Mouse (Mus musculus): ENCODE measurements around the gene Fbxl20. TPM values are rescaled to one million over a fixed set of nuclear protein-coding genes. Genes with fewer than 3 reads are reported as not detected.

The Fbxl20 gene
- total RNA-seq, 2 experiments from 2014 or later = 1.4 to 13.4 TPM

- ATAC-seq (replicated peaks; ENCODE audit: low FRiP score, poor library complexity, severe bottlenecking) = no peak
These were observed 97.8 kb downstream of the Fbxl20 start for GRCm38 (mm10) chr11:98052129-98052988.

- no peak for ATAC-seq (replicated peaks; ENCODE audit: low FRiP score, poor library complexity, severe bottlenecking)
These were observed 98.5 kb downstream of the Fbxl20 start for GRCm38 (mm10) chr11:98051611-98052128.

- ATAC-seq (replicated peaks; ENCODE audit: low FRiP score, poor library complexity, severe bottlenecking) = no peak
These were observed 99.3 kb downstream of the Fbxl20 start for GRCm38 (mm10) chr11:98050940-98051339.

- no peak for ATAC-seq (replicated peaks; ENCODE audit: low FRiP score, poor library complexity, severe bottlenecking)
These were observed 99.7 kb downstream of the Fbxl20 start for GRCm38 (mm10) chr11:98050520-98050815.

GRCm38 (mm10) chr11:98049672-98050519, 100.3 kb downstream of the Fbxl20 start:
- ATAC-seq (replicated peaks; ENCODE audit: low FRiP score, poor library complexity, severe bottlenecking) = no peak

GRCm38 (mm10) chr11:98047745-98048144, 102.5 kb downstream of the Fbxl20 start:
- ATAC-seq (replicated peaks; ENCODE audit: low FRiP score, poor library complexity, severe bottlenecking) = no peak

GRCm38 (mm10) chr11:98046466-98046865, 103.7 kb downstream of the Fbxl20 start:
- ATAC-seq (replicated peaks; ENCODE audit: low FRiP score, poor library complexity, severe bottlenecking) = no peak

GRCm38 (mm10) chr11:98045596-98045995, 104.6 kb downstream of the Fbxl20 start:
- ATAC-seq (replicated peaks; ENCODE audit: low FRiP score, poor library complexity, severe bottlenecking) = no peak

GRCm38 (mm10) chr11:98044074-98044473, 106.1 kb downstream of the Fbxl20 start:
- no peak for ATAC-seq (replicated peaks; ENCODE audit: low FRiP score, poor library complexity, severe bottlenecking)

GRCm38 (mm10) chr11:98042741-98043140, 107.5 kb downstream of the Fbxl20 start:
- no peak for ATAC-seq (replicated peaks; ENCODE audit: low FRiP score, poor library complexity, severe bottlenecking)

- no peak for ATAC-seq (replicated peaks; ENCODE audit: low FRiP score, poor library complexity, severe bottlenecking)
These were observed 109.2 kb downstream of the Fbxl20 start for GRCm38 (mm10) chr11:98040975-98041374.

- no peak for ATAC-seq (replicated peaks; ENCODE audit: low FRiP score, poor library complexity, severe bottlenecking)
These were observed 112.3 kb downstream of the Fbxl20 start for GRCm38 (mm10) chr11:98037871-98038270.

GRCm38 (mm10) chr11:98035977-98036377, 114.2 kb downstream of the Fbxl20 start:
- ATAC-seq (replicated peaks; ENCODE audit: low FRiP score, poor library complexity, severe bottlenecking) = no peak

GRCm38 (mm10) chr11:98034840-98035239, 115.4 kb downstream of the Fbxl20 start:
- ATAC-seq (replicated peaks; ENCODE audit: low FRiP score, poor library complexity, severe bottlenecking) = no peak

- ATAC-seq (replicated peaks; ENCODE audit: low FRiP score, poor library complexity, severe bottlenecking) = no peak
These were observed 116.1 kb downstream of the Fbxl20 start for GRCm38 (mm10) chr11:98034061-98034460.

Other genes starting within 250 kb of the Fbxl20 start
- gene Plxdc1, start 164.0 kb downstream of the Fbxl20 start, total RNA-seq (2015; ENCODE audit: low replicate concordance) = 1.3 TPM in 1 of 2 replicates, not detected in the other
- 2.3 and 2.4 TPM in 2 replicates for gene Plxdc1, start 164.0 kb downstream of the Fbxl20 start, total RNA-seq (2017; ENCODE audit: low replicate concordance)
- gene Arl5c, start 154.2 kb downstream of the Fbxl20 start, total RNA-seq (2015; ENCODE audit: low replicate concordance) = 8.8 and 24.5 TPM in 2 replicates
- 9.6 and 17.5 TPM in 2 replicates for gene Arl5c, start 154.2 kb downstream of the Fbxl20 start, total RNA-seq (2017; ENCODE audit: low replicate concordance)
- not detected in 2 replicates for gene Cacnb1, start 127.4 kb downstream of the Fbxl20 start, total RNA-seq (2015; ENCODE audit: low replicate concordance)
- gene Cacnb1, start 127.4 kb downstream of the Fbxl20 start, total RNA-seq (2017; ENCODE audit: low replicate concordance) = 0.13 and 0.68 TPM in 2 replicates
- 931 and 1,058 TPM in 2 replicates for gene Rpl19, start 123.7 kb downstream of the Fbxl20 start, total RNA-seq (2015; ENCODE audit: low replicate concordance)
- gene Rpl19, start 123.7 kb downstream of the Fbxl20 start, total RNA-seq (2017; ENCODE audit: low replicate concordance) = 346 and 531 TPM in 2 replicates
- not detected in 2 replicates for gene Stac2, start 96.9 kb downstream of the Fbxl20 start, total RNA-seq (2015; ENCODE audit: low replicate concordance)
- not detected in 2 replicates for gene Stac2, start 96.9 kb downstream of the Fbxl20 start, total RNA-seq (2017; ENCODE audit: low replicate concordance)
- 46.9 and 62.9 TPM in 2 replicates for gene Med1, start 42.9 kb upstream of the Fbxl20 start, total RNA-seq (2015; ENCODE audit: low replicate concordance)
- 29.0 and 35.2 TPM in 2 replicates for gene Med1, start 42.9 kb upstream of the Fbxl20 start, total RNA-seq (2017; ENCODE audit: low replicate concordance)
- gene Cdk12, start 52.7 kb upstream of the Fbxl20 start, total RNA-seq (2015; ENCODE audit: low replicate concordance) = 58.0 and 63.3 TPM in 2 replicates
- 61.8 and 66.0 TPM in 2 replicates for gene Cdk12, start 52.7 kb upstream of the Fbxl20 start, total RNA-seq (2017; ENCODE audit: low replicate concordance)
- gene Neurod2, start 179.2 kb upstream of the Fbxl20 start, total RNA-seq (2015; ENCODE audit: low replicate concordance) = not detected in 2 replicates
- gene Neurod2, start 179.2 kb upstream of the Fbxl20 start, total RNA-seq (2017; ENCODE audit: low replicate concordance) = not detected in 2 replicates
- not detected in 2 replicates for gene Ppp1r1b, start 198.0 kb upstream of the Fbxl20 start, total RNA-seq (2015; ENCODE audit: low replicate concordance)
- not detected in 2 replicates for gene Ppp1r1b, start 198.0 kb upstream of the Fbxl20 start, total RNA-seq (2017; ENCODE audit: low replicate concordance)
- gene Stard3, start 208.0 kb upstream of the Fbxl20 start, total RNA-seq (2015; ENCODE audit: low replicate concordance) = 4.6 and 8.3 TPM in 2 replicates
- gene Stard3, start 208.0 kb upstream of the Fbxl20 start, total RNA-seq (2017; ENCODE audit: low replicate concordance) = 5.6 and 7.6 TPM in 2 replicates
- not detected in 2 replicates for gene Tcap, start 233.4 kb upstream of the Fbxl20 start, total RNA-seq (2015; ENCODE audit: low replicate concordance)
- gene Tcap, start 233.4 kb upstream of the Fbxl20 start, total RNA-seq (2017; ENCODE audit: low replicate concordance) = not detected in 2 replicates
- gene Pnmt, start 236.0 kb upstream of the Fbxl20 start, total RNA-seq (2015; ENCODE audit: low replicate concordance) = not detected in 2 replicates
- gene Pnmt, start 236.0 kb upstream of the Fbxl20 start, total RNA-seq (2017; ENCODE audit: low replicate concordance) = not detected in 2 replicates

All from erythroid progenitor cell, adult 5-6 weeks (primary cell).